Mouse (Mus musculus): ENCODE measurements around the gene Fbxl19. TPM values are rescaled to one million over a fixed set of nuclear protein-coding genes. Genes with fewer than 3 reads are reported as not detected.
"Not testable (repeated sequence)": the region's sequence is repeated elsewhere in the genome, so short reads cannot be mapped to it uniquely, and the experiment has no call there.

Gene Fbxl19
- total RNA-seq, 2 experiments from 2014 or later, result 4.8 to 5.7 TPM

- no peak for DNase-seq
- intact Hi-C loops (cut with DNase I), result no loop called here
These were observed 18.9 kb upstream of the Fbxl19 start for GRCm38 (mm10) chr7:127725490-127725889.

- no peak for DNase-seq
- intact Hi-C loops (cut with DNase I), result no loop called here
These were observed 18.4 kb upstream of the Fbxl19 start for GRCm38 (mm10) chr7:127725924-127726323.

GRCm38 (mm10) chr7:127727898-127728297 lies 16.4 kb upstream of the Fbxl19 start:
- intact Hi-C loops (cut with DNase I), result no loop called here
- DNase-seq, result no peak

GRCm38 (mm10) chr7:127730170-127730569 lies 14.2 kb upstream of the Fbxl19 start:
- no peak for DNase-seq
- intact Hi-C loops (cut with DNase I), result no loop called here

- intact Hi-C loops (cut with DNase I); DNase-seq: not testable (repeated sequence)
These were observed 12.3 kb upstream of the Fbxl19 start, which contains the start of gene Ctf2 for GRCm38 (mm10) chr7:127732066-127732465. Gene Ctf2, minus strand, starts transcription at chr7:127732166.

GRCm38 (mm10) chr7:127745251-127745651 lies 908 bp downstream of the Fbxl19 start:
- peak; percentile 86 to 89 for DNase-seq
- intact Hi-C loops (cut with DNase I), result no loop called here

- DNase-seq, result peak; percentile 92 to 93
- intact Hi-C loops (cut with DNase I), result no loop called here
These were observed 1.5 kb downstream of the Fbxl19 start for GRCm38 (mm10) chr7:127745652-127746493.

- peak; percentile 36 for DNase-seq
- intact Hi-C loops (cut with DNase I), result no loop called here
These were observed 2.5 kb downstream of the Fbxl19 start for GRCm38 (mm10) chr7:127746494-127747491.

- intact Hi-C loops (cut with DNase I), result no loop called here
- no peak for DNase-seq
These were observed 3.4 kb downstream of the Fbxl19 start for GRCm38 (mm10) chr7:127747559-127748234.

- DNase-seq, result no peak
- intact Hi-C loops (cut with DNase I), result no loop called here
These were observed 3.9 kb downstream of the Fbxl19 start for GRCm38 (mm10) chr7:127748235-127748560.

- DNase-seq, result no peak
- intact Hi-C loops (cut with DNase I), result no loop called here
These were observed 6.1 kb downstream of the Fbxl19 start for GRCm38 (mm10) chr7:127750131-127751127.

GRCm38 (mm10) chr7:127751619-127752018 lies 7.3 kb downstream of the Fbxl19 start:
- no peak for DNase-seq
- intact Hi-C loops (cut with DNase I), result no loop called here

GRCm38 (mm10) chr7:127752069-127752468 lies 7.7 kb downstream of the Fbxl19 start:
- intact Hi-C loops (cut with DNase I), result no loop called here
- no peak for DNase-seq

GRCm38 (mm10) chr7:127753158-127753557 lies 8.8 kb downstream of the Fbxl19 start:
- DNase-seq, result no peak
- intact Hi-C loops (cut with DNase I), result no loop called here

GRCm38 (mm10) chr7:127753741-127754140 lies 9.4 kb downstream of the Fbxl19 start:
- no peak for DNase-seq
- intact Hi-C loops (cut with DNase I), result no loop called here

GRCm38 (mm10) chr7:127759716-127760115 lies 15.4 kb downstream of the Fbxl19 start:
- DNase-seq, result no peak
- intact Hi-C loops (cut with DNase I), result no loop called here

- DNase-seq, result no peak
- intact Hi-C loops (cut with DNase I), result no loop called here
These were observed 16.1 kb downstream of the Fbxl19 start for GRCm38 (mm10) chr7:127760478-127760877.

- intact Hi-C loops (cut with DNase I), result loop anchor here (1.0 kb wide), 1 partner anchor 86 kb away; no protein-coding TSS in a partner anchor
- peak; percentile 82 to 87 for DNase-seq
These were observed 16.7 kb downstream of the Fbxl19 start for GRCm38 (mm10) chr7:127761026-127761425.

- no peak for DNase-seq
- intact Hi-C loops (cut with DNase I), result no loop called here
These were observed 19.3 kb downstream of the Fbxl19 start for GRCm38 (mm10) chr7:127763642-127764041.
